Mouse (Mus musculus) T-helper 2 cell (primary cell): ENCODE measurements around the gene Il2rg.

ENCODE experiments used
- in situ Hi-C: fragments of 300-600 bp; cut with MboI, MseI; formaldehyde crosslinking; loops from one replicate; pipeline ENCODE4 v1.15.1; 2025; ENCODE audit warnings: high pct_unique_total_duplicates

Il2rg gene

GRCm38 (mm10) chrX:101268025-101268754 is at the start of gene Il2rg:
TSS of gene Il2rg (minus strand) at chrX:101268255.
- in situ Hi-C loops: loop anchor here (25.0 kb wide), 1 partner anchor 506 kb away; the partner anchor contains the start of gene Dlg3

GRCm38 (mm10) chrX:101313625-101314359 is 45.7 kb upstream of the Il2rg start:
- in situ Hi-C loops: no loop called here

- in situ Hi-C loops: no loop called here
These were observed 41.2 kb upstream of the Il2rg start for GRCm38 (mm10) chrX:101309299-101309698.

GRCm38 (mm10) chrX:101304646-101305045 is 36.6 kb upstream of the Il2rg start:
- in situ Hi-C loops: no loop called here

- in situ Hi-C loops: no loop called here
These were observed 33.6 kb upstream of the Il2rg start for GRCm38 (mm10) chrX:101301654-101302053.

GRCm38 (mm10) chrX:101300427-101301030 is 32.5 kb upstream of the Il2rg start:
- in situ Hi-C loops: no loop called here

- in situ Hi-C loops: no loop called here
These were observed 31.7 kb upstream of the Il2rg start for GRCm38 (mm10) chrX:101299473-101300426.

GRCm38 (mm10) chrX:101299055-101299454 is 31.0 kb upstream of the Il2rg start, which contains the start of gene Nlgn3:
TSS of gene Nlgn3 (plus strand) at chrX:101299168.
- in situ Hi-C loops: no loop called here

- in situ Hi-C loops: no loop called here
These were observed 22.1 kb upstream of the Il2rg start for GRCm38 (mm10) chrX:101290111-101290510.

- in situ Hi-C loops: no loop called here
These were observed 21.0 kb upstream of the Il2rg start for GRCm38 (mm10) chrX:101289037-101289436.

GRCm38 (mm10) chrX:101288432-101288831 is 20.4 kb upstream of the Il2rg start:
- in situ Hi-C loops: no loop called here

GRCm38 (mm10) chrX:101287543-101287942 is 19.5 kb upstream of the Il2rg start:
- in situ Hi-C loops: no loop called here

- in situ Hi-C loops: no loop called here
These were observed 18.1 kb upstream of the Il2rg start for GRCm38 (mm10) chrX:101285953-101286670.

- in situ Hi-C loops: no loop called here
These were observed 17.5 kb upstream of the Il2rg start for GRCm38 (mm10) chrX:101285534-101285933.

- in situ Hi-C loops: loop anchor here (5.0 kb wide), 1 partner anchor 76 kb away; no protein-coding TSS in a partner anchor
These were observed 14.8 kb upstream of the Il2rg start for GRCm38 (mm10) chrX:101282813-101283212.

GRCm38 (mm10) chrX:101273875-101274738 is 6.1 kb upstream of the Il2rg start, which contains the start of gene Med12:
TSS of gene Med12 (plus strand) at chrX:101274030.
- in situ Hi-C loops: loop anchor here (25.0 kb wide), 1 partner anchor 512 kb away; the partner anchor contains the start of gene Dlg3

- in situ Hi-C loops: loop anchor here (25.0 kb wide), 1 partner anchor 511 kb away; the partner anchor contains the start of gene Dlg3
These were observed 5.4 kb upstream of the Il2rg start for GRCm38 (mm10) chrX:101273410-101273809.

- in situ Hi-C loops: loop anchor here (25.0 kb wide), 1 partner anchor 506 kb away; the partner anchor contains the start of gene Dlg3
These were observed 685 bp upstream of the Il2rg start, which contains the start of gene Gm20489 for GRCm38 (mm10) chrX:101268755-101269124. TSS of gene Gm20489 (minus strand) at chrX:101269023.

GRCm38 (mm10) chrX:101266631-101267030 is 1.4 kb downstream of the Il2rg start:
- in situ Hi-C loops: loop anchor here (25.0 kb wide), 1 partner anchor 504 kb away; the partner anchor contains the start of gene Dlg3
